Mouse (Mus musculus) embryonic facial prominence, embryonic 14.5 days (tissue): ENCODE data around the gene St7l. TPM values are rescaled to one million over a fixed set of nuclear protein-coding genes. Genes with fewer than 3 reads are reported as not detected.

Experiments
- ATAC-seq: fragments of 200-750 bp; cut with Nextera tagmentation; 2 replicates; pipeline ENCODE4 v1.8.0; 2017; ENCODE audit warnings: low read depth, moderate number of reproducible peaks, moderate TSS enrichment
- DNase-seq: peaks from one replicate; pipeline ENCODE4 v3.0.0-alpha.2; 2015; ENCODE audit warnings: low spot score
- H3K27ac ChIP-seq: fragments of 300-500 bp; sonication (generic); replicated peaks from 2 replicates; pipeline ENCODE4 v1.5.1; 2014; ENCODE audit warnings: low read depth, mild to moderate bottlenecking, low read length, moderate library complexity
- H3K27me3 ChIP-seq: fragments of 300-500 bp; sonication (generic); replicated peaks from 2 replicates; pipeline ENCODE4 v1.6.1; 2014; ENCODE audit warnings: low read length; ENCODE audit not compliant: control insufficient read depth, insufficient read depth
- H3K36me3 ChIP-seq: fragments of 300-500 bp; sonication (generic); 2 replicates; pipeline ENCODE4 v1.6.1; 2014; ENCODE audit warnings: low read length, mixed read lengths; ENCODE audit not compliant: control insufficient read depth, insufficient read depth
- H3K4me1 ChIP-seq: fragments of 300-500 bp; sonication (generic); 2 replicates; pipeline ENCODE4 v1.6.1; 2014; ENCODE audit warnings: antibody characterized with exemption, low read length; ENCODE audit not compliant: control insufficient read depth, insufficient read depth
- H3K4me2 ChIP-seq: fragments of 300-500 bp; sonication (generic); 2 replicates; pipeline ENCODE4 v1.6.1; 2014; ENCODE audit warnings: low read depth, mild to moderate bottlenecking, low read length, moderate library complexity, mixed read lengths
- H3K4me3 ChIP-seq: fragments of 300-500 bp; sonication (generic); 2 replicates; pipeline ENCODE4 v1.5.1; 2014; ENCODE audit warnings: low read depth, mild to moderate bottlenecking, low read length
- H3K9ac ChIP-seq: fragments of 300-500 bp; sonication (generic); 2 replicates; pipeline ENCODE4 v1.6.1; 2014; ENCODE audit warnings: low read depth, mild to moderate bottlenecking, low read length, moderate library complexity, mixed read lengths
- H3K9me3 ChIP-seq: fragments of 300-500 bp; sonication (generic); 2 replicates; pipeline ENCODE4 v1.6.1; 2016; ENCODE audit warnings: low read length; ENCODE audit not compliant: control insufficient read depth
- WGBS: fragments of 180-500 bp; shearing (Covaris S2); extraction: QIAGEN DNeasy Blood & Tissue Kit; methylation state at CpG from one replicate; pipeline ENCODE4 v1.1.7; 2014; 5-methylcytosine and 5-hydroxymethylcytosine counted together
- polyA plus RNA-seq: library from polyadenylated mRNA; unstranded; fragments of >200 nt; fragmentation: Nextera tagmentation; extraction: Ambion mirVana; gene quantifications from 2 replicates; pipeline ENCODE4 v1.2.1, GENCODE M21; 2014

Gene St7l
- polyA plus RNA-seq, 1 experiment from 2014 or later: 32.8 TPM

- no peaks in the 10 kb centered on the region for H3K9me3 ChIP-seq
- WGBS: 95% methylated on average over 23 of the region's 23 CpGs
- ATAC-seq: no peak
- no peak overlapping the region for H3K4me3 ChIP-seq
- H3K27ac ChIP-seq: no peak overlapping the region
- no peaks in the 10 kb centered on the region for H3K27me3 ChIP-seq
- peaks cover 4% of the 10 kb centered on the region; the same call in 1 of the 2 replicates for H3K4me1 ChIP-seq
- H3K36me3 ChIP-seq: peaks cover 50% of the 10 kb centered on the region
- no peak overlapping the region for H3K9ac ChIP-seq
- DNase-seq: no peak
- no peak overlapping the region for H3K4me2 ChIP-seq
Observed at GRCm38 (mm10) chr3:104952891-104953670, 89.3 kb downstream of the St7l start.

DNA sequence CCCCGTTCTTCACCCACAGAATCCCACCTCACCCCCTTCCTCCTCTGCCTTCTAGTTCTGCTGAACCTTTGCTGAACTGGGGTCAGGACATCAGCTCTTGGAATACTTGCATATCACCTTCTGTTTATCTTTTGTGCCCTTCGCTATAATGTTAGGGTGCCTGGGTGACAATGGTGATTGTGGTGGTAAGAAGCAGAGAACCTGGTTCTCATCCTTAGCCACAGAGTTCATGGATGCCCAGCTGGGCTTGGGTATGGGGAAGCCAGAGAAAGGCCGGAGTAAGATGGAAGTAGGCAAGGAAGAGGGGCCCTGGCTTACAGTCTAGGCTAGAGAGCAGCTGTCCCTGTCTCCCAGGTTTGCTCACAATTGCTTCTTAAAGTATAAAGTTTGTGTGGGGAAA is 90.3 kb downstream of the St7l start:
- H3K27ac ChIP-seq: no peak overlapping the region
- no peak overlapping the region for H3K4me2 ChIP-seq
- WGBS: 96% methylated on average over 3 of the region's 3 CpGs
- H3K9me3 ChIP-seq: no peaks in the 10 kb centered on the region
- H3K4me1 ChIP-seq: peaks cover 4% of the 10 kb centered on the region; the same call in 1 of the 2 replicates
- DNase-seq (no peak), ATAC-seq (no peak)
- H3K4me3 ChIP-seq: no peak overlapping the region
- 0 out of 2 replicates have a peak, but pooled peaks cover 4% of the 10 kb centered on the region for H3K27me3 ChIP-seq
- no peak overlapping the region for H3K9ac ChIP-seq
- H3K36me3 ChIP-seq: peaks cover 41% of the 10 kb centered on the region

DNA sequence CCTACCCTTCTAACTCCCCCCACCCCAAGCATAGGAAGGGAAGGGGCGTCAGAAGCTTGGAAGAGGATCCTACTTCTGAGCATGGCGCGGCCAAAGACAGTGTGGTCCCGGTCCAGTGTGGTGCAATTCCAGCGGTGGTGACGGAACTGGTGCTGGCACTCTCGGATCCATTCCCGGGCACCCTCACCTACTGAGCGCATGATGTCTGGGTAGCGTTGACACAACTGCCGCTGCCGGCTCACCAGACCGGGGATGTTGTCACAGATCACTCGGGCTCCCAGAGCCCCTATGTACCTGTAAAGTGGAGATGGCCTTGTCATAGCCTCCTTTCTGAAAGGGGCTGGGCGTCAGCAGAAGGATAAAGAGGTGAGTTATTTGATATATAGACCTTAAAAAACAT is 90.7 kb downstream of the St7l start:
- Histone ChIP-seq H3K27ac (no peak overlapping the region), H3K27me3 (0 out of 2 replicates have a peak, but pooled peaks cover 6% of the 10 kb centered on the region), H3K4me2 (no peak overlapping the region), H3K9me3 (no peaks in the 10 kb centered on the region), H3K36me3 (peaks cover 41% of the 10 kb centered on the region), H3K9ac (no peak overlapping the region), H3K4me3 (no peak overlapping the region), H3K4me1 (peaks cover 4% of the 10 kb centered on the region; the same call in 1 of the 2 replicates)
- no peak for ATAC-seq
- no peak for DNase-seq
- 96% methylated on average over 15 of the region's 15 CpGs for WGBS

DNA sequence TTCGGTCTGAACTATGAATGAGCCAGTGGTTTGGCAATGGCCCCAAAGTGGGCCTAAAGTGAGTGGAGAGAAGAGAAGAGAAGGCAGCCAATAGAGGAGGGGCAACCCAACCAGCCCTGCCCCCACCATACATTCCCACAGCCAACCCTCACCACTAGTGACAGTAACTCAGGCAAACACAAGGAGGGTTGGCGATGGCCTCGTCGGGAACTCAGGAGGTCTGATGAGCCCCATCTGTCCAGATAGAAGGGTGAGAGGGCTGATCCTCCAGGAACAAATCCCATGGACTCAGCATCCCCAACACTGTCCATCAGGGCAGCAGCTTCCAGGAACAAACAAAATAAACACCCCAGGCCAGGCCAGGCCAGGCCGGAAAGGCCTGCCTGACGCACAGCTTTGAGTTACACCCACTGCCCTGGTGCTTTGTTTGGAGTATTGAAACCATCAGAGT is 92.4 kb downstream of the St7l start:
- peaks cover 27% of the 10 kb centered on the region for H3K36me3 ChIP-seq
- WGBS: 70% methylated on average over 6 of the region's 6 CpGs
- H3K9ac ChIP-seq: no peak overlapping the region
- H3K4me1 ChIP-seq: peaks cover 4% of the 10 kb centered on the region; the same call in 1 of the 2 replicates
- H3K4me2 ChIP-seq: no peak overlapping the region
- DNase-seq (no peak), ATAC-seq (0 out of 2 replicates have a peak, but pooled peaks have one; percentile 24)
- 0 out of 2 replicates have a peak overlapping the region, but pooled peaks have one; percentile 3 for H3K27ac ChIP-seq
- H3K9me3 ChIP-seq: no peaks in the 10 kb centered on the region
- no peak overlapping the region for H3K4me3 ChIP-seq
- H3K27me3 ChIP-seq: peaks cover 22% of the 10 kb centered on the region; the same call in 1 of the 2 replicates

DNA sequence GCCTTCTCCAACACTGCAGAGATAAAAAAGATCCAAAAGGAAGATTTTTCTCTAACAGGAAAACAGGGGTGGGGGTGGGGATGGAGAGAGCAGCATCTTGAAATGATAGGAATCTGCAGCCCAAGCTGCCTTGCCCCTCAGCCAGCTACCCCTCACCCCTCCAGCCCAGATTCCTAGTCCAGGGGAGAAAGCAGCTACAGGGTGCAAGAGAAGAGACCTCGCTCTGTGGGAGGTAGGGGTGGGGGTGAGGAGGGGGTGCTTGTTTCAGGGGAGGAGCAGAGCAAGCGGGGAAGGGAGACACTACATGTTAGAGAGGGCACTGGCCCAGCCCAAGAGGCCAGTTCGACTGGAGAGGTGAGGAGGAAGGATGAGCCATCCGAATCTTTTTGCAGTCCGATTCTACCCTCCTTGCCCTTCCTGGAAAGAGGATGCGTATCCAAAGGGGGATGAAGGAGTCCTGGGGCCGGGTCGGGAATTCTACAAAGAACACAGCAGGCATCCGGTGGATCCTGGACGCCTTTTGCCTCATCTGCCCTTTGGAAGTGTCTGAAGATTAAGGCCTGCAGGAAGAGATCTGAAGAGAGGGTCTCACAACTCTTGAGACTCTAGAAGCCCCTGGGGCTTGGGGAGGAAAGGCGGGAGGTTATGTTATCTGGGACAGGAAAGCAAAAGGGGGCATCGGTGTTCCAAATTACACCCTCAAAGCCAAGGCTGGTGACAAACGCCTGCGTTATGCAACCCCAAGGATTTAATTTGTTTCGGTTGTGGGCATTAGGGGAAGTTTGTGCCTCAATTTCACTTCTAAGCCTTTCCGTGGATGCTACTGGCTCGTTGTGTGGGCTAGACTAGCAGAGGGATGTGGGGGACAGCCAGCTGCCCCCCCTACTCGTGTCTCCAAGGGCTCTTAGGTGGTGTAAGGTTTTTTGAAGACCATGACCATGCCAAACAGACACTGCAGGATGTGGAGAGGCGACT is 96.5 kb downstream of the St7l start:
- Histone ChIP-seq H3K4me3 (peak overlapping the region; percentile 58), H3K9ac (0 out of 2 replicates have a peak overlapping the region, but pooled peaks have one; percentile 60), H3K27me3 (peaks cover 44% of the 10 kb centered on the region), H3K9me3 (no peaks in the 10 kb centered on the region), H3K36me3 (no peaks in the 10 kb centered on the region), H3K27ac (no peak overlapping the region), H3K4me2 (peak overlapping the region; percentile 79), H3K4me1 (peaks cover 33% of the 10 kb centered on the region)
- DNase-seq (no peak), ATAC-seq (no peak)
- WGBS: 11% methylated on average over 19 of the region's 19 CpGs

- H3K27me3 ChIP-seq: peaks cover 49% of the 10 kb centered on the region
Observed at GRCm38 (mm10) chr3:104961066-104962059, 97.6 kb downstream of the St7l start, which contains the start of gene Wnt2b. Wnt2b (minus strand) TSS chr3:104961921.

GRCm38 (mm10) chr3:104962141-104962611 is 98.4 kb downstream of the St7l start:
- H3K4me2 ChIP-seq: peak overlapping the region; percentile 79
- peaks cover 49% of the 10 kb centered on the region for H3K27me3 ChIP-seq
- peaks cover 29% of the 10 kb centered on the region for H3K4me1 ChIP-seq
- H3K36me3 ChIP-seq: no peaks in the 10 kb centered on the region
- WGBS: 0% methylated on average over 26 of the region's 31 CpGs
- DNase-seq (peak; percentile 79), ATAC-seq (peak; percentile 23; the same call in 1 of the 2 replicates)
- peak overlapping the region; percentile 60 for H3K9ac ChIP-seq
- H3K4me3 ChIP-seq: peak overlapping the region; percentile 58
- H3K27ac ChIP-seq: no peak overlapping the region
- H3K9me3 ChIP-seq: no peaks in the 10 kb centered on the region

More at GRCm38 (mm10) chr3:104961066-104962059, 97.6 kb downstream of the St7l start, which contains the start of gene Wnt2b:
- Histone ChIP-seq H3K27ac (no peak within 1 kb of the TSS), H3K9me3 (no peaks in the 10 kb centered on the region), H3K4me1 (peaks cover 29% of the 10 kb centered on the region), H3K36me3 (no peaks in the 10 kb centered on the region), H3K4me2 (peak within 1 kb of the TSS; percentile 79), H3K9ac (peak within 1 kb of the TSS; percentile 60), H3K4me3 (peak within 1 kb of the TSS; percentile 58)
- DNase-seq: no peak
- whole genome bisulfite sequencing: 1% methylated on average over 42 of the region's 87 CpGs
- peak; percentile 64 for ATAC-seq
